ENCODE assay signal across 31 mouse cellular contexts in the genomic region with DNA sequence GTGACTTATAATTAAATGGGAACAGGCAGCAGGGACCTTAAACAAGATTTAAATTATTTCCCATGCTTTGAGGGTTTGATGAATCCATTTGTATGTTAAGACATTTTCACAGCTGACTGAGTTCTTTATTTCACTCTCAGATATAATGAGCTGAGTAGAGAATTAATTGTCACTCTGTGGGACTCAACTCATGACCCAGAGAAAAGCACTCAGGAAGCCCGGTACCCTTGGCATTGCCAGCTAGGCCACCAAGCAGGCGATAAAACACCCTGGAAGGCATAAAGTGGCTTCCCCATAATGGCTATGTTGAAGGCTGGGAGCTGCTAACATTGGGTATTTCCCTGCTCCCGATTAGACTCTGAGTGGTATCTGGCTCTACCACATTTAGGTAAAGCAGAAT.
DNase-seq lines count a peak whose midpoint lies in the region; ATAC-seq and TF ChIP-seq lines count a peak whose summit lies in the region.
"Had no signal": no experiment of that assay in that cellular context is flagged by ENCODE, and none has a peak within 500 bp of the region (broad histone marks: within the 10 kb centered on the region; RNA-seq: fewer than 3 reads in every experiment).

No protein-coding gene starts in this region.

- ATAC-seq in forebrain, embryonic 14.5 days: peak; percentile 77; the same call in 1 of the 2 replicates
- peak; percentile 59; the same call in 1 of the 2 replicates for ATAC-seq in neural tube, embryonic 15.5 days (ENCODE audit: low FRiP score)
- ATAC-seq in megakaryocyte-erythroid progenitor cell, adult 5-6 weeks (replicated peaks; ENCODE audit: low FRiP score, low TSS enrichment, poor library complexity, severe bottlenecking): no peak
- ATAC-seq: CD4-positive, CD25-positive, alpha-beta regulatory T cell, adult 4 months; intestine, postnatal 0 days had no signal

- peaks cover 4% of the 10 kb centered on the region; the same call in 1 of the 2 replicates for H3K4me1 ChIP-seq in forebrain, embryonic 14.5 days (ENCODE audit: control insufficient read depth, insufficient read depth, low read length)
- peaks cover 6% of the 10 kb centered on the region for H3K4me1 ChIP-seq in neural tube, embryonic 15.5 days
- H3K4me1 ChIP-seq: embryonic facial prominence, embryonic 13.5 days; heart, embryonic 10.5 days; heart, embryonic 15.5 days; midbrain, embryonic 10.5 days had no signal

- no peak overlapping the region for H3K9ac ChIP-seq in forebrain, embryonic 14.5 days (ENCODE audit: low read length)
- no peak overlapping the region for H3K9ac ChIP-seq in neural tube, embryonic 15.5 days (replicated peaks)
- H3K9ac ChIP-seq: embryonic facial prominence, embryonic 13.5 days; heart, embryonic 15.5 days; hindbrain, embryonic 13.5 days; liver, embryonic 14.5 days had no signal

- WGBS in forebrain, embryonic 14.5 days: 9% methylated on average over 3 of the region's 3 CpGs
- WGBS in neural tube, embryonic 15.5 days: 20% methylated on average over 3 of the region's 3 CpGs

- H3K27ac ChIP-seq in forebrain, embryonic 14.5 days (ENCODE audit: low read depth, low read length): no peak overlapping the region
- no peak overlapping the region for H3K27ac ChIP-seq in neural tube, embryonic 15.5 days (replicated peaks)
- H3K27ac ChIP-seq: embryonic facial prominence, embryonic 13.5 days; heart, embryonic 10.5 days; heart, embryonic 15.5 days; hindbrain, embryonic 13.5 days; liver, embryonic 14.5 days; midbrain, embryonic 10.5 days; stomach, postnatal 0 days had no signal

- no peak for TF ChIP-seq CTCF in brain, embryonic 14.5 days (IDR thresholded peaks at IDR 0.05; ENCODE audit: borderline replicate concordance, extremely low read depth, insufficient read depth, insufficient read length)

- DNase-seq in heart, adult 11 months: peak; percentile 62
- no peak for DNase-seq in heart, postnatal 36 days
- peak; percentile 90 for DNase-seq in brain, embryonic 14.5 days (ENCODE audit: low read depth)
- peak; percentile 84 for DNase-seq in forebrain, embryonic 14.5 days (ENCODE audit: low spot score)
- DNase-seq in adrenal gland, postnatal 36 days: no peak
- DNase-seq in lung, postnatal 25 days (ENCODE audit: low spot score): no peak
- DNase-seq: adrenal gland, adult 2 months; cerebellum, adult 9-10 months; embryo, embryonic 11 days; gastrocnemius, postnatal 14 days; kidney, adult 9 months; kidney, postnatal 14 days; layer of hippocampus, adult 9-11 months; liver; lung, adult 2 months; lung, postnatal 10 days; right cerebral cortex, postnatal 25 days; thymus, adult 18-20 months; thymus, postnatal 25 days had no signal

- intact Hi-C loops in heart, postnatal 36 days (cut with DNase I): no loop called here

- no peak for TF ChIP-seq POLR2A in brain, embryonic 14.5 days (IDR thresholded peaks at IDR 0.05; ENCODE audit: borderline replicate concordance, extremely low read depth, insufficient read depth, insufficient read length, poor library complexity, severe bottlenecking)

- H3K4me2 ChIP-seq in forebrain, embryonic 14.5 days (ENCODE audit: low read length): no peak overlapping the region
- no peak overlapping the region for H3K4me2 ChIP-seq in neural tube, embryonic 15.5 days
- H3K4me2 ChIP-seq: embryonic facial prominence, embryonic 13.5 days; heart, embryonic 15.5 days; hindbrain, embryonic 13.5 days had no signal

- H3K27me3 ChIP-seq in forebrain, embryonic 14.5 days (replicated peaks; ENCODE audit: control insufficient read depth, insufficient read depth, low read length): no peaks in the 10 kb centered on the region
- H3K27me3 ChIP-seq in neural tube, embryonic 15.5 days (replicated peaks): no peaks in the 10 kb centered on the region
- H3K27me3 ChIP-seq: embryonic facial prominence, embryonic 13.5 days; heart, embryonic 15.5 days; hindbrain, embryonic 13.5 days had no signal

- no peaks in the 10 kb centered on the region for H3K36me3 ChIP-seq in forebrain, embryonic 14.5 days (ENCODE audit: control insufficient read depth, insufficient read depth, low read length)
- H3K36me3 ChIP-seq in neural tube, embryonic 15.5 days: no peaks in the 10 kb centered on the region
- H3K36me3 ChIP-seq: embryonic facial prominence, embryonic 13.5 days; heart, embryonic 10.5 days; heart, embryonic 15.5 days; hindbrain, embryonic 13.5 days; midbrain, embryonic 10.5 days had no signal

- no peak overlapping the region for H3K4me3 ChIP-seq in forebrain, embryonic 14.5 days (ENCODE audit: low read depth, low read length)
- H3K4me3 ChIP-seq in neural tube, embryonic 15.5 days (replicated peaks): no peak overlapping the region
- H3K4me3 ChIP-seq: embryonic facial prominence, embryonic 13.5 days; erythroblast, embryonic 14.5 days; heart, embryonic 10.5 days; heart, embryonic 15.5 days; hindbrain, embryonic 13.5 days; midbrain, embryonic 10.5 days had no signal

- no peaks in the 10 kb centered on the region for H3K9me3 ChIP-seq in forebrain, embryonic 14.5 days (replicated peaks; ENCODE audit: control insufficient read depth, low read length)
- no peaks in the 10 kb centered on the region for H3K9me3 ChIP-seq in neural tube, embryonic 15.5 days (replicated peaks)
- H3K9me3 ChIP-seq: embryonic facial prominence, embryonic 13.5 days; heart, embryonic 10.5 days; heart, embryonic 15.5 days; hindbrain, embryonic 13.5 days; midbrain, embryonic 10.5 days had no signal

Comparison
In these comparisons a context has a peak if more than half of its experiments do, and no peak if none do; other contexts are left out.
1. DNase-seq: peak in heart, adult 11 months (single experiment), brain, embryonic 14.5 days (single experiment) and forebrain, embryonic 14.5 days (single experiment); none in heart, postnatal 36 days (0 of 2), adrenal gland, postnatal 36 days (0 of 2) and lung, postnatal 25 days (single experiment).